Mouse (Mus musculus) embryonic facial prominence, embryonic 12.5 days (tissue): ENCODE measurements around the gene Gtdc1. TPM values are rescaled to one million over a fixed set of nuclear protein-coding genes. Genes with fewer than 3 reads are reported as not detected.

ENCODE experiments used
- ATAC-seq: fragments of 200-750 bp; cut with Nextera tagmentation; 2 replicates; pipeline ENCODE4 v1.8.0; 2017; ENCODE audit not compliant: insufficient number of reproducible peaks, insufficient read depth, low FRiP score, low TSS enrichment
- H3K27ac ChIP-seq: fragments of 300-500 bp; sonication (generic); 2 replicates; pipeline ENCODE4 v1.5.1; 2016; ENCODE audit warnings: mild to moderate bottlenecking
- H3K27me3 ChIP-seq: fragments of 300-500 bp; sonication (generic); 2 replicates; pipeline ENCODE4 v1.6.1; 2016; ENCODE audit warnings: mild to moderate bottlenecking, moderate library complexity
- H3K36me3 ChIP-seq: fragments of 300-500 bp; sonication (generic); 2 replicates; pipeline ENCODE4 v1.6.1; 2016; ENCODE audit warnings: mild to moderate bottlenecking
- H3K4me1 ChIP-seq: fragments of 300-500 bp; sonication (generic); 2 replicates; pipeline ENCODE4 v1.6.1; 2016
- H3K4me2 ChIP-seq: fragments of 300-500 bp; sonication (generic); replicated peaks from 2 replicates; pipeline ENCODE4 v1.6.1; 2016; ENCODE audit warnings: mild to moderate bottlenecking, moderate library complexity
- H3K4me3 ChIP-seq: fragments of 300-500 bp; sonication (generic); 2 replicates; pipeline ENCODE4 v1.5.1; 2016; ENCODE audit warnings: mild to moderate bottlenecking
- H3K9ac ChIP-seq: fragments of 300-500 bp; sonication (generic); 2 replicates; pipeline ENCODE4 v1.6.1; 2016; ENCODE audit warnings: mild to moderate bottlenecking, moderate library complexity
- H3K9me3 ChIP-seq: fragments of 300-500 bp; sonication (generic); 2 replicates; pipeline ENCODE4 v1.6.1; 2016; ENCODE audit warnings: mild to moderate bottlenecking, moderate library complexity
- WGBS: fragments of 180-500 bp; shearing (Covaris S2); methylation state at CpG from one replicate; pipeline ENCODE4 v1.1.7; 2016; 5-methylcytosine and 5-hydroxymethylcytosine counted together
- polyA plus RNA-seq: library from polyadenylated mRNA; unstranded; fragments of >200 nt; fragmentation: Nextera tagmentation; extraction: Ambion mirVana; gene quantifications from 2 replicates; pipeline ENCODE4 v1.2.1, GENCODE M21; 2016

The Gtdc1 gene
- polyA plus RNA-seq, 1 experiment from 2014 or later = 17.7 TPM

- H3K9ac ChIP-seq = no peak overlapping the region
- no peak overlapping the region for H3K4me2 ChIP-seq
- no peaks in the 10 kb centered on the region for H3K9me3 ChIP-seq
- WGBS = 96% methylated on average over 1 of the region's 1 CpGs
- H3K36me3 ChIP-seq = no peaks in the 10 kb centered on the region
- no peak for ATAC-seq
- H3K27me3 ChIP-seq = no peaks in the 10 kb centered on the region
- H3K4me3 ChIP-seq = no peak overlapping the region
- H3K4me1 ChIP-seq = no peaks in the 10 kb centered on the region
- no peak overlapping the region for H3K27ac ChIP-seq
Measured at GRCm38 (mm10) chr2:44736618-44737017, 190.8 kb downstream of the Gtdc1 start.

GRCm38 (mm10) chr2:44721461-44721860 lies 206.0 kb downstream of the Gtdc1 start:
- Histone ChIP-seq H3K4me2 (no peak overlapping the region), H3K9me3 (no peaks in the 10 kb centered on the region), H3K27ac (no peak overlapping the region), H3K27me3 (no peaks in the 10 kb centered on the region), H3K9ac (no peak overlapping the region), H3K4me3 (no peak overlapping the region), H3K4me1 (no peaks in the 10 kb centered on the region; the same call in 1 of the 2 replicates), H3K36me3 (no peaks in the 10 kb centered on the region)
- ATAC-seq = no peak

GRCm38 (mm10) chr2:44705883-44706615 lies 221.4 kb downstream of the Gtdc1 start:
- Histone ChIP-seq H3K9ac (no peak overlapping the region), H3K9me3 (no peaks in the 10 kb centered on the region), H3K4me2 (no peak overlapping the region), H3K4me3 (no peak overlapping the region), H3K4me1 (no peaks in the 10 kb centered on the region), H3K27ac (no peak overlapping the region), H3K36me3 (no peaks in the 10 kb centered on the region), H3K27me3 (no peaks in the 10 kb centered on the region)
- 53% methylated on average over 4 of the region's 4 CpGs for WGBS
- no peak for ATAC-seq

GRCm38 (mm10) chr2:44700276-44700675 lies 227.2 kb downstream of the Gtdc1 start:
- H3K4me2 ChIP-seq = no peak overlapping the region
- 63% methylated on average over 4 of the region's 4 CpGs for WGBS
- ATAC-seq = no peak
- no peak overlapping the region for H3K9ac ChIP-seq
- no peaks in the 10 kb centered on the region for H3K36me3 ChIP-seq
- H3K9me3 ChIP-seq = no peaks in the 10 kb centered on the region
- H3K4me1 ChIP-seq = 0 out of 2 replicates have a peak, but pooled peaks cover 3% of the 10 kb centered on the region
- H3K27ac ChIP-seq = no peak overlapping the region
- no peak overlapping the region for H3K4me3 ChIP-seq
- no peaks in the 10 kb centered on the region for H3K27me3 ChIP-seq

GRCm38 (mm10) chr2:44696441-44696840 lies 231.0 kb downstream of the Gtdc1 start:
- 0 out of 2 replicates have a peak, but pooled peaks cover 3% of the 10 kb centered on the region for H3K4me1 ChIP-seq
- H3K36me3 ChIP-seq = no peaks in the 10 kb centered on the region
- ATAC-seq = no peak
- no peak overlapping the region for H3K9ac ChIP-seq
- no peaks in the 10 kb centered on the region for H3K27me3 ChIP-seq
- H3K4me2 ChIP-seq = no peak overlapping the region
- 58% methylated on average over 3 of the region's 3 CpGs for WGBS
- no peak overlapping the region for H3K4me3 ChIP-seq
- H3K9me3 ChIP-seq = no peaks in the 10 kb centered on the region
- no peak overlapping the region for H3K27ac ChIP-seq

- H3K36me3 ChIP-seq = no peaks in the 10 kb centered on the region
- no peaks in the 10 kb centered on the region for H3K27me3 ChIP-seq
- H3K4me1 ChIP-seq = no peaks in the 10 kb centered on the region
- no peak overlapping the region for H3K27ac ChIP-seq
- no peak for ATAC-seq
- H3K4me2 ChIP-seq = no peak overlapping the region
- no peak overlapping the region for H3K9ac ChIP-seq
- H3K4me3 ChIP-seq = no peak overlapping the region
- WGBS = 67% methylated on average over 1 of the region's 1 CpGs
- no peaks in the 10 kb centered on the region for H3K9me3 ChIP-seq
Measured at GRCm38 (mm10) chr2:44693898-44694297, 233.6 kb downstream of the Gtdc1 start.

GRCm38 (mm10) chr2:44664049-44664448 lies 263.4 kb downstream of the Gtdc1 start:
- Histone ChIP-seq H3K4me2 (no peak overlapping the region), H3K9me3 (no peaks in the 10 kb centered on the region), H3K36me3 (no peaks in the 10 kb centered on the region), H3K27me3 (no peaks in the 10 kb centered on the region), H3K9ac (no peak overlapping the region), H3K4me3 (no peak overlapping the region), H3K4me1 (no peaks in the 10 kb centered on the region), H3K27ac (no peak overlapping the region)
- no peak for ATAC-seq
- 91% methylated on average over 7 of the region's 7 CpGs for WGBS

GRCm38 (mm10) chr2:44659870-44660269 lies 267.6 kb downstream of the Gtdc1 start:
- 59% methylated on average over 2 of the region's 2 CpGs for WGBS

GRCm38 (mm10) chr2:44659011-44659410 lies 268.4 kb downstream of the Gtdc1 start:
- Histone ChIP-seq H3K9ac (no peak overlapping the region), H3K27ac (no peak overlapping the region), H3K4me1 (0 out of 2 replicates have a peak, but pooled peaks cover 3% of the 10 kb centered on the region), H3K27me3 (no peaks in the 10 kb centered on the region), H3K4me3 (no peak overlapping the region), H3K36me3 (no peaks in the 10 kb centered on the region), H3K9me3 (no peaks in the 10 kb centered on the region), H3K4me2 (no peak overlapping the region)
- no peak for ATAC-seq

More at GRCm38 (mm10) chr2:44659870-44660269, 267.6 kb downstream of the Gtdc1 start:
- no peak overlapping the region for H3K4me3 ChIP-seq
- no peaks in the 10 kb centered on the region for H3K4me1 ChIP-seq
- H3K27ac ChIP-seq = no peak overlapping the region
- no peak overlapping the region for H3K4me2 ChIP-seq
- H3K36me3 ChIP-seq = no peaks in the 10 kb centered on the region
- ATAC-seq = no peak
- no peaks in the 10 kb centered on the region for H3K27me3 ChIP-seq
- H3K9ac ChIP-seq = no peak overlapping the region
- no peaks in the 10 kb centered on the region for H3K9me3 ChIP-seq

GRCm38 (mm10) chr2:44648537-44648936 lies 278.9 kb downstream of the Gtdc1 start:
- Histone ChIP-seq H3K9ac (no peak overlapping the region), H3K27ac (no peak overlapping the region), H3K4me3 (no peak overlapping the region), H3K9me3 (no peaks in the 10 kb centered on the region), H3K36me3 (no peaks in the 10 kb centered on the region), H3K27me3 (no peaks in the 10 kb centered on the region), H3K4me1 (no peaks in the 10 kb centered on the region), H3K4me2 (no peak overlapping the region)
- WGBS = 82% methylated on average over 3 of the region's 3 CpGs
- no peak for ATAC-seq

- Histone ChIP-seq H3K4me1 (no peaks in the 10 kb centered on the region), H3K9me3 (no peaks in the 10 kb centered on the region), H3K4me3 (no peak overlapping the region), H3K9ac (no peak overlapping the region), H3K4me2 (no peak overlapping the region), H3K36me3 (no peaks in the 10 kb centered on the region), H3K27me3 (no peaks in the 10 kb centered on the region), H3K27ac (no peak overlapping the region)
- ATAC-seq = no peak
- 88% methylated on average over 6 of the region's 6 CpGs for WGBS
Measured at GRCm38 (mm10) chr2:44646398-44646797, 281.1 kb downstream of the Gtdc1 start.

GRCm38 (mm10) chr2:44639370-44639769 lies 288.1 kb downstream of the Gtdc1 start:
- no peak for ATAC-seq
- Histone ChIP-seq H3K27ac (no peak overlapping the region), H3K9me3 (no peaks in the 10 kb centered on the region), H3K4me3 (no peak overlapping the region), H3K4me2 (no peak overlapping the region), H3K9ac (no peak overlapping the region), H3K36me3 (no peaks in the 10 kb centered on the region), H3K4me1 (no peaks in the 10 kb centered on the region), H3K27me3 (no peaks in the 10 kb centered on the region)
- WGBS = 44% methylated on average over 2 of the region's 2 CpGs
